Mouse (Mus musculus) spleen, postnatal 36 days (tissue): ENCODE results near the gene Alx3.

Experiments used
- DNase-seq, 2 experiments: peaks; one replicate each; pipeline ENCODE4 v3.0.0; 2022; ENCODE audit warnings: low spot score in 2 of 2, mixed read lengths in 1 of 2

Gene Alx3

GRCm38 (mm10) chr3:107582875-107583767 is 11.7 kb upstream of the Alx3 start:
- no peak for DNase-seq

- DNase-seq: no peak
These were observed 10.9 kb upstream of the Alx3 start for GRCm38 (mm10) chr3:107583893-107584292.

- no peak for DNase-seq
These were observed 8.3 kb upstream of the Alx3 start for GRCm38 (mm10) chr3:107586504-107586903.

- DNase-seq: no peak
These were observed 3.2 kb upstream of the Alx3 start for GRCm38 (mm10) chr3:107591612-107592011.

- no peak for DNase-seq
These were observed 1.2 kb upstream of the Alx3 start for GRCm38 (mm10) chr3:107593632-107594031.

GRCm38 (mm10) chr3:107595264-107595937 is 570 bp downstream of the Alx3 start:
- DNase-seq: no peak

GRCm38 (mm10) chr3:107595938-107596461 is 1.2 kb downstream of the Alx3 start:
- no peak for DNase-seq

- no peak for DNase-seq
These were observed 1.7 kb downstream of the Alx3 start for GRCm38 (mm10) chr3:107596559-107596958.

- no peak for DNase-seq
These were observed 2.3 kb downstream of the Alx3 start for GRCm38 (mm10) chr3:107597134-107597533.

GRCm38 (mm10) chr3:107597586-107598389 is 3.0 kb downstream of the Alx3 start:
- DNase-seq: no peak

GRCm38 (mm10) chr3:107600127-107600526 is 5.3 kb downstream of the Alx3 start:
- DNase-seq: no peak

GRCm38 (mm10) chr3:107605304-107605703 is 10.5 kb downstream of the Alx3 start:
- peak; percentile 17 to 29 for DNase-seq

GRCm38 (mm10) chr3:107607221-107607620 is 12.4 kb downstream of the Alx3 start:
- DNase-seq: no peak

GRCm38 (mm10) chr3:107608808-107609207 is 14.0 kb downstream of the Alx3 start:
- DNase-seq: no peak

GRCm38 (mm10) chr3:107609376-107609775 is 14.5 kb downstream of the Alx3 start:
- no peak for DNase-seq

- no peak for DNase-seq
These were observed 16.6 kb downstream of the Alx3 start for GRCm38 (mm10) chr3:107611394-107611793.

GRCm38 (mm10) chr3:107612902-107613525 is 18.2 kb downstream of the Alx3 start:
- peak; percentile 33 to 45 for DNase-seq

- DNase-seq: no peak
These were observed 23.0 kb downstream of the Alx3 start for GRCm38 (mm10) chr3:107617800-107618199.

- DNase-seq: no peak
These were observed 25.1 kb downstream of the Alx3 start for GRCm38 (mm10) chr3:107619911-107620310.

- DNase-seq: no peak
These were observed 26.6 kb downstream of the Alx3 start for GRCm38 (mm10) chr3:107621286-107622075.

- DNase-seq: no peak
These were observed 27.7 kb downstream of the Alx3 start for GRCm38 (mm10) chr3:107622537-107622936.
